Mouse (Mus musculus): ENCODE measurements around the gene Gbp8.

- TF ChIP-seq CTCF (IDR thresholded peaks at IDR 0.05; ENCODE audit: borderline replicate concordance, control insufficient read depth, extremely low read depth, insufficient read depth, low read length, poor library complexity) (no peak), POLR2A (IDR thresholded peaks at IDR 0.05; ENCODE audit: control insufficient read depth, extremely low read depth, insufficient read depth, low read length, poor library complexity) (no peak)
Measured at GRCm38 (mm10) chr5:105138906-105139305, 434 bp downstream of the Gbp8 start.
